Mouse (Mus musculus) embryonic facial prominence, embryonic 10.5 days (tissue): Measurements from ENCODE around the gene Zfp583. TPM values are rescaled to one million over a fixed set of nuclear protein-coding genes. Genes with fewer than 3 reads are reported as not detected.
"Not testable (repeated sequence)": the region's sequence is repeated elsewhere in the genome, so short reads cannot be mapped to it uniquely, and the experiment has no call there.

Experiments used
- DNase-seq: peaks from one replicate; pipeline ENCODE4 v3.0.0-alpha.2; 2017; ENCODE audit warnings: low spot score
- H3K27ac ChIP-seq: fragments of 300-500 bp; sonication (generic); replicated peaks from 2 replicates; pipeline ENCODE4 v1.5.1; 2016; ENCODE audit warnings: mild to moderate bottlenecking
- H3K27me3 ChIP-seq: fragments of 300-500 bp; sonication (generic); replicated peaks from 2 replicates; pipeline ENCODE4 v1.6.1; 2016; ENCODE audit warnings: low read depth, mild to moderate bottlenecking; ENCODE audit not compliant: poor library complexity, severe bottlenecking
- H3K36me3 ChIP-seq: fragments of 300-500 bp; sonication (generic); replicated peaks from 2 replicates; pipeline ENCODE4 v1.6.1; 2016; ENCODE audit warnings: mild to moderate bottlenecking, moderate library complexity
- H3K4me1 ChIP-seq: fragments of 300-500 bp; sonication (generic); 2 replicates; pipeline ENCODE4 v1.6.1; 2016
- H3K4me3 ChIP-seq: fragments of 300-500 bp; sonication (generic); 2 replicates; pipeline ENCODE4 v1.5.1; 2016; ENCODE audit warnings: mild to moderate bottlenecking, moderate library complexity
- H3K9me3 ChIP-seq: fragments of 300-500 bp; sonication (generic); 2 replicates; pipeline ENCODE4 v1.6.1; 2016; ENCODE audit warnings: mild to moderate bottlenecking
- WGBS: fragments of 180-500 bp; shearing (Covaris S2); methylation state at CpG from one replicate; pipeline ENCODE4 v1.1.7; 2016; 5-methylcytosine and 5-hydroxymethylcytosine counted together
- polyA plus RNA-seq: library from polyadenylated mRNA; unstranded; fragments of >200 nt; fragmentation: Nextera tagmentation; extraction: Ambion mirVana; gene quantifications from 2 replicates; pipeline ENCODE4 v1.2.1, GENCODE M21; 2016

The Zfp583 gene
- polyA plus RNA-seq, 1 experiment from 2014 or later = 7.6 TPM

DNA sequence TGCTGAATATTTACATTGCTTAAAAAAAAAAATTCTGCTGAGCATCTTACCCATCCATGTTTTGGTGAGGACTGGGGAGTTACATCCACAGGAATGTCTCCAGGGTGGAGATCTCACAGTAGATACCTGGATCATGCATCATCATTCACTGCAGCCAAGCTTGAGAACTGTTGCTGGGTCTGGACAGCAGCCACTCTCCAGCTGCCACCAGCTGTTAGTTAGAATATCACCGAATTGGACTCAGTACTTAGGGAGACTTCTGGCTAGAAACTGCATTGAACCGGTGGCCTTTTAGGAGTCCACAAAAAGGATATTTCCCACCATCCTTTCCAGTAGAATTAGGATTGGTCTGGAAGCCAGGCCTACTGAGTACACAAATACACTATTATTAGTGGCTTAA lies 27.0 kb upstream of the Zfp583 start:
- no peak overlapping the region for H3K4me3 ChIP-seq
- H3K9me3 ChIP-seq = no peaks in the 10 kb centered on the region
- DNase-seq = no peak
- H3K36me3 ChIP-seq = peaks cover 16% of the 10 kb centered on the region
- no peaks in the 10 kb centered on the region for H3K27me3 ChIP-seq
- 76% methylated on average over 2 of the region's 2 CpGs for WGBS
- no peak overlapping the region for H3K27ac ChIP-seq
- peaks cover 5% of the 10 kb centered on the region; the same call in 1 of the 2 replicates for H3K4me1 ChIP-seq

DNA sequence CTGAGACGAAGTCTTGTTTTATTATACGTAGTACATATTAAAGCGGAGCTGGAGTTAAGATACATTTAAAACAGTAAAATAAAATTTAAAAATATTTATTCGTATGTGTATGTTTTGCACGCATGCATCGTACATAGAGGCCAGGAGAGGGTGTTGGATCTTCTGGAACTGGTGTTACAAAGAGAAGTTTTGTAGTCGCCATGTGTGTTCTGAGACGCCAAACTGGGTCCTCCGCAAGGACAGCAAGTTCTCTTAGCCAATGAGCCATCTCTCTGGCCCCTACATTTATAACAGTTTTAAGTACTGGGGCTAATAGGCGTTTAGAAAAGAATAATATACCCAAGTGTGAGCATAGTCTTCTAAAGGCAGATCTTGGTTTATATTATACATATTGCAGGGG lies 13.0 kb upstream of the Zfp583 start:
- H3K9me3 ChIP-seq = no peaks in the 10 kb centered on the region
- 36% methylated on average over 10 of the region's 10 CpGs for WGBS
- H3K36me3 ChIP-seq = no peaks in the 10 kb centered on the region
- peak overlapping the region; percentile 71 for H3K4me3 ChIP-seq
- H3K27me3 ChIP-seq = no peaks in the 10 kb centered on the region
- peaks cover 3% of the 10 kb centered on the region for H3K4me1 ChIP-seq
- no peak for DNase-seq
- no peak overlapping the region for H3K27ac ChIP-seq

DNA sequence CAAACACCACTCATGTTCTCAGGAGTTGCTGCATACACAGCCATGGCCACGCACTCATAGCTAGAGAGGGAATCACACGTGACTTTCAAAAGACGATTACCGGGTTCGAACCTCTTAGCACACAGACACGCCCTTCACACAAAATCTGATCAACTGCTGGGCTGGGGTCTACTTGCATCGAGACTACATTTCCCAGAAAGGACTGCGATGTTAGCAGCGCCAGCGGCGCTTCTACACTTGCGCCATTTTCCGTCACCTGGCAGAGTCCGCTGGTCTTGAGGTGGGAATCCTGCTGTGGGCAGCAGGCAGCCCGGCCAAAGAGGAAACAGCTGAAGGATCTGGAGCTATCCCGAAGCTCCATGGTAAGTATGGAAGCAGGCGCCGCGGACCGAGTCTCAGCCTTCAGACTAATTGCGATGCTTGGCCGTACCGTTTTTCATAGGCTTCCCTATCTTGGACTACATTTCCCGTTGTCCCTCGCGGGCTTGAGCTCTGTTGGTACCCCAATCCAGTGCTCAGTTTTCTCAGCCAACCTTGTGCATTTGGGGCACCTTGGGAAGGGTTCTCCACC lies 12.5 kb upstream of the Zfp583 start, which contains the start of gene Gm3854:
Gene Gm3854, plus strand, starts transcription at position 259 of the 571 bp plus-strand sequence.
- no peaks in the 10 kb centered on the region for H3K9me3 ChIP-seq
- WGBS = 2% methylated on average over 26 of the region's 26 CpGs
- no peaks in the 10 kb centered on the region for H3K36me3 ChIP-seq
- H3K4me3 ChIP-seq = peak within 1 kb of the TSS; percentile 71
- H3K4me1 ChIP-seq = peaks cover 3% of the 10 kb centered on the region
- no peaks in the 10 kb centered on the region for H3K27me3 ChIP-seq
- H3K27ac ChIP-seq = peak within 1 kb of the TSS; percentile 89
- DNase-seq = peak; percentile 81

GRCm38 (mm10) chr7:6339865-6340264 lies 8.8 kb upstream of the Zfp583 start:
- Histone ChIP-seq H3K9me3 (no peaks in the 10 kb centered on the region), H3K27ac (no peak overlapping the region), H3K36me3 (no peaks in the 10 kb centered on the region), H3K27me3 (no peaks in the 10 kb centered on the region), H3K4me3 (no peak overlapping the region), H3K4me1 (peaks cover 3% of the 10 kb centered on the region)
- no peak for DNase-seq
- WGBS = 82% methylated on average over 5 of the region's 5 CpGs

DNA sequence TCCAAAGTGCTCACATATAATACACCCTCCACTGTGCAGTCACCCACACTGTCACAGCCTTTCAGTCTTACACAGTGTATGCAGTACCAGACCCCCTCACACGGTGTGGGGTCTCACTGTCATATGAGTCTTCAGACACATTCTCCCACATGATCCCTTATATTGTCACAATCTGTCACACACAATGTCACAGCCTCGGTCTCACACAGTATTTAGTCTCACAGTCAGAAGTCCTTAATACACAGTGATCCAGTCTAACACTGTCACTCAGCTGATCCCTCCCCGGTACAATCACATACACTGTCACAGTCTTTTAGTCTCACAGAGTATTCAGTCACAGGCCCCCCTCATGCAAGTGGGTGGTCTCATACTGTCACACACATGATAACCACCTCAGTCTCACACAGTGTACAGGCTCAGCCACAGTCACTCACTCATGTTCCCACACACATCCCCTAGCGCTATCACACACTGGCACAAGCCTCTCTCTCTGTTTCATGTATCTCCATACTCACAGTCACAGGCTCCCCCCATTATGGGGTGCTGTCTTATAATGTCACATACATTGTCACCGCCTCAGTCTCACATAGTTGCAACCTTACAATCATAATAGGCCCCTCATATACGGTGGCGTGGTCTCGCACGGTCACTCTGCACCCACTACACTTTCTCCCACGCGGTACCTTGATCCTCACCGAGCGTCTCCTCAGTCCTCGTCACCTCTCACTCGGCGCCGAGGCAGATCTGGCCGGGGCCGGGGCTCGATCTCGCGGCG lies 440 bp downstream of the Zfp583 start:
- 19% methylated on average over 23 of the region's 23 CpGs for WGBS
- no peak for DNase-seq
- Histone ChIP-seq H3K27me3 (no peaks in the 10 kb centered on the region), H3K4me1 (peaks cover 10% of the 10 kb centered on the region), H3K27ac (peak overlapping the region; percentile 90), H3K4me3 (peak overlapping the region; percentile 69), H3K9me3 (0 out of 2 replicates have a peak, but pooled peaks cover 4% of the 10 kb centered on the region), H3K36me3 (peaks cover 21% of the 10 kb centered on the region)

DNA sequence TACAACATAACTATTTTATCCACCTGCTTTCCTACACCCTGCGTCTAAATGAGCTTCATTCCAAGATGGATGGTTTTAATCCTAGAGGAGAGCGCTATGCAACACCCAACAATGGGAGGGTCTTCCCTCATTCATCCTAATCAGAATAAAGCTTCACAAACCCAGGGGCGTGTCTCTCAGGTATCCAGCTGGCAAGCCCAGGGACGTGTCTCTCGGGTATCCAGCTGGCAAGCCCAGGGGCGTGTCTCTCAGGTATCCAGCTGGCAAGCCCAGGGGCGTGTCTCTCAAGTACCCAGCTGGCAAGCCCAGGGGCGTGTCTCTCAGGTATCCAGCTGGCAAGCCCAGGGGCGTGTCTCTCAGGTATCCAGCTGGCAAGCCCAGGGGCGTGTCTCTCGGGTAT lies 30.3 kb downstream of the Zfp583 start:
- H3K9me3 ChIP-seq, H3K27me3 ChIP-seq, H3K4me3 ChIP-seq, H3K27ac ChIP-seq, DNase-seq, H3K4me1 ChIP-seq: not testable (repeated sequence)
- peaks cover 28% of the 10 kb centered on the region for H3K36me3 ChIP-seq
- 75% methylated on average over 11 of the region's 11 CpGs for WGBS

- not testable (repeated sequence) for H3K27me3 ChIP-seq, H3K27ac ChIP-seq, H3K9me3 ChIP-seq, H3K4me3 ChIP-seq, DNase-seq
- peaks cover 14% of the 10 kb centered on the region for H3K36me3 ChIP-seq
- peaks cover 11% of the 10 kb centered on the region for H3K4me1 ChIP-seq
- 84% methylated on average over 6 of the region's 6 CpGs for WGBS
These were observed 40.0 kb downstream of the Zfp583 start for GRCm38 (mm10) chr7:6291121-6291520.

- Histone ChIP-seq H3K27me3 (no peaks in the 10 kb centered on the region), H3K36me3 (no peaks in the 10 kb centered on the region), H3K9me3 (no peaks in the 10 kb centered on the region), H3K4me1 (peaks cover 18% of the 10 kb centered on the region), H3K27ac (peak overlapping the region; percentile 82), H3K4me3 (peak overlapping the region; percentile 66)
- WGBS = 36% methylated on average over 15 of the region's 15 CpGs
- peak; percentile 14 for DNase-seq
These were observed 44.1 kb downstream of the Zfp583 start for GRCm38 (mm10) chr7:6286921-6287531.

- H3K4me3 ChIP-seq = peak within 1 kb of the TSS; percentile 66
- peaks cover 18% of the 10 kb centered on the region for H3K4me1 ChIP-seq
- DNase-seq = peak; percentile 99
- no peaks in the 10 kb centered on the region for H3K9me3 ChIP-seq
- 3% methylated on average over 50 of the region's 50 CpGs for WGBS
- H3K27ac ChIP-seq = peak within 1 kb of the TSS; percentile 82
- no peaks in the 10 kb centered on the region for H3K27me3 ChIP-seq
- no peaks in the 10 kb centered on the region for H3K36me3 ChIP-seq
These were observed 45.0 kb downstream of the Zfp583 start, which contains the start of gene Zfp667 for GRCm38 (mm10) chr7:6285842-6286705. Zfp667 (plus strand) TSS chr7:6286579.

GRCm38 (mm10) chr7:6285366-6285765 lies 45.7 kb downstream of the Zfp583 start:
- WGBS = 88% methylated on average over 6 of the region's 6 CpGs
- Histone ChIP-seq H3K27me3 (no peaks in the 10 kb centered on the region), H3K4me1 (peaks cover 18% of the 10 kb centered on the region), H3K27ac (peak overlapping the region; percentile 82; the same call in 1 of the 2 replicates), H3K36me3 (no peaks in the 10 kb centered on the region), H3K9me3 (no peaks in the 10 kb centered on the region), H3K4me3 (peak overlapping the region; percentile 66)
- no peak for DNase-seq

DNA sequence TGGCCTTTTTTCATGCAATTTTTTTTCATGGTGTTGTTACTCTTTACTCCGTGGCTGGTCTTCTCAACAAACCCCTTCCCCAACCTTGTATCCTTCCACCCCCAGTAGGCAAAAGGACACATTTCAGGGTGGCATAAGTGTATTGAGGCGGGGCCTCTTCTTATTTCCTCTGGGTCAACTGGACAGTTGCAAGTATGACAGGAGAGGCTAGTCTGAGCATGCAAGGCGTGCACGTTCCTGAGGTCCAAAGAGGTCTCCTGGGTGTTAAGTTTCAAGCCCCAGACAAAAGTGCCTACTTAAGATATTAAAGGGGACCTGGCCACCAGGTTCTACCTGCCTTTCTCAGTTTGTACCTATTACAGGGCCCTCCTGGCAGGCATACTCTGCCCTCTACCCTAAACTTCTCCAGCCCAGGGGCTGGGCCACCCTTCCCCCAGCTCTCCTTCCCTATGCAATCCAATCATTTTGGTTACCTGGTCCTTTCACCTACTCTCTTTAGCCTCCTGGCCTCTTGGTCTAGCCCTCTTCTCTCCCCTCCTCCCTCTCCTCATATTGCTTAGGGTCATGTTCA lies 46.6 kb downstream of the Zfp583 start:
- Histone ChIP-seq H3K36me3 (no peaks in the 10 kb centered on the region), H3K27me3 (no peaks in the 10 kb centered on the region), H3K4me3 (no peak overlapping the region), H3K4me1 (peaks cover 18% of the 10 kb centered on the region), H3K27ac (no peak overlapping the region), H3K9me3 (no peaks in the 10 kb centered on the region)
- 86% methylated on average over 4 of the region's 4 CpGs for WGBS
- no peak for DNase-seq
